Mouse (Mus musculus) kidney, adult 9 months (tissue): ENCODE measurements around the gene Tmco5.
A peak's percentile ranks its signal among the peaks of the same experiment; 100 is the strongest.

Experiments used
- DNase-seq: peaks from one replicate; pipeline ENCODE4 v3.0.0; 2022

The Tmco5 gene

GRCm38 (mm10) chr2:116878391-116878790, at the start of gene Tmco5:
Tmco5 (plus strand) TSS chr2:116878691.
- DNase-seq = no peak

DNA sequence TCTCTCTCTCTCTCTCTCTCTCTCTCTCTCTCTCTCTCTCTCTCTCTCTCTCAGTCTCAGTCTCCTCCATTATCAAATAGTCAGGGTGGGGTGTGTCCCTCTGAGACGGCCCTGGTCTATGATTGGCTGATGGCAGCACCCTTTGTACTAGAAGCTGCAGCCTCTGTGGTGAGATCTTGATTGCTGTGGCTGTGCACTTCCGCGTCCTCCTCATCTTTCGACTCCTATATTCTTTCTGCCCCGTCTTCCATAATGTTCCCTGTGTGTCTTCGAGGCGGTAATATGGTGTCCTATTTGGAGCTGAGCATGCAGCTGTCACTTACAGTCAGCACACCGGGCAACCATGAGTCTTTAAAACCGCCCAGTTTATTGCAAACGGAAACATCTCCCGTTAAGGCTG, 46.6 kb upstream of the Tmco5 start:
- DNase-seq = no peak

DNA sequence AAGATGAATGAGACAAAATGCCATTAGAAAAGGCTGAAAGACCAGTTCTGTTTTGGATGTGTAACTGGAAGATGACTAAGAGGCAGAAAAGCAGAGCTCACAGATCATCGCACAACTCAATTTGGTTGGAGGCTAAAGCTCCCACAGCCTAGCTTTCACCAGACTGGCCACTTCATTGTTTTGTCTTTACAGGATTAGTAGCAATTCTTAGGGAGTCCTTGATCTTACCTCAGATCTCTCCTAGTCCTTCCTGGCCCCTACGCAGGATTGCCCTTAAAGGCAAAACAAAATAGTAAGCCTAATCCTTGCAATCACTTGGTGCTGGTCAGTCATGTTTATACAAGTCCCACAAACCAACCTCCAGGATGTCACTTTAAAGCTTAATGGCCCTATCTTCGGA, 40.7 kb upstream of the Tmco5 start:
- DNase-seq = no peak

- peak; percentile 44 for DNase-seq
Measured at GRCm38 (mm10) chr2:116838538-116839197, 39.8 kb upstream of the Tmco5 start.

GRCm38 (mm10) chr2:116849980-116850636, 28.4 kb upstream of the Tmco5 start:
- DNase-seq = no peak

DNA sequence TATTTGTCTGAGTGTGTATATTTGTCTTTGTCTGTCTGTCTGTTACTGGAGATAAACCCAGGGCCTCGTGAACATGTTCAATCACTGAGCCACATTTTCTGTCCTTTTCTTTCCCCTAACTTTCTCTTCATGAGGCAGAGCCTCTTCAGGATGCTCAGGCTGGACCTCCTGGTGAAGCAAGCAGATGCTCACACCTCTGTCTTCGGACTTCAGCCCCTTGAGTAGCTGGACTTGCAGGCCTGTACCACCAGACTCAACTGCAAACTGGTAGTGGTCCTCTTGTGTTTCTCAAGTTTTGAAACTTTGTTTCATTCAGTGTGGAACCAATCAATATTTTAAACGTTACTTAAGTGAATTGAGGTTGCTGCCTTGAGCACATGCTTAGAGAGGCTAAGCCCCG, 27.1 kb upstream of the Tmco5 start:
- no peak for DNase-seq

DNA sequence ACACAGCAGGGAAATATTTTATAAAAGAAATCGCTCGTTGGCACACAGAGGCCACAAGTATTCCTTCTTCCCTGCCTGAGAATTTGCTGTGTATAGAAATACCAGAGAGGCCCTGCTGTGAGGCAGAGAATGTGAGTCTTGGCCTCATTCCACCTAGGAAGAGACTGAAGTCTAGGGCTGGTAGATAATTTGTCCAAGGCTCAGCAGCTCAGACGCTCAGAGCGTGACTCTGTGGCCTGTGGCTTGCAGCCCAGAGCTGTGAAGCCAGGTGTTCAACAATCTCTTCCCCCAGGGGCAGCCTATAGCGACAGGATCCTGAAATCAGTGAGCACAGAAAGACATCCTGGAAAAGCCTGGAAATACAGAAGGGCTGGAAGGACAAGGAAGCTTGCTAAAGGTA, 26.2 kb upstream of the Tmco5 start:
- peak; percentile 58 for DNase-seq

DNA sequence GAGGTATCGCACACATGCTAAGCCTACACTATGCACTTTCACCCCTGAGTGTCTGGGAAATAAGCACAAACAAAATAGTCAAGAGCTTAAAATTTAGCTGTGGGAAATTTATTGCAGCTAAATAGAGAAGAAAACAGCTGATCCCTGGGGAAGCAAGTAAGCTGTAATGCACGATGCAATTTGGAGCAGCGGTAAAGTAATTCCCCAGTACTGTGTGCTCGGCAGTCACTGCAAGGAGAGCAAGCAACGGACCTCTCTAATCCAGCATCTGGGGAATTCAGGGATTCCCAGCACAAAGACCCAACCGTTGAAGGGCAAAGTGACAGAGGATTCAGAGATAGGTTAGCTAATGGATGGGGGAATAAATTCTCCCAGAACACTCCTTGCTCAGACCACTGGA, 19.8 kb upstream of the Tmco5 start:
- no peak for DNase-seq

GRCm38 (mm10) chr2:116876955-116877615, 1.4 kb upstream of the Tmco5 start:
- no peak for DNase-seq

GRCm38 (mm10) chr2:116879730-116880129, 1.2 kb downstream of the Tmco5 start:
- DNase-seq = no peak

DNA sequence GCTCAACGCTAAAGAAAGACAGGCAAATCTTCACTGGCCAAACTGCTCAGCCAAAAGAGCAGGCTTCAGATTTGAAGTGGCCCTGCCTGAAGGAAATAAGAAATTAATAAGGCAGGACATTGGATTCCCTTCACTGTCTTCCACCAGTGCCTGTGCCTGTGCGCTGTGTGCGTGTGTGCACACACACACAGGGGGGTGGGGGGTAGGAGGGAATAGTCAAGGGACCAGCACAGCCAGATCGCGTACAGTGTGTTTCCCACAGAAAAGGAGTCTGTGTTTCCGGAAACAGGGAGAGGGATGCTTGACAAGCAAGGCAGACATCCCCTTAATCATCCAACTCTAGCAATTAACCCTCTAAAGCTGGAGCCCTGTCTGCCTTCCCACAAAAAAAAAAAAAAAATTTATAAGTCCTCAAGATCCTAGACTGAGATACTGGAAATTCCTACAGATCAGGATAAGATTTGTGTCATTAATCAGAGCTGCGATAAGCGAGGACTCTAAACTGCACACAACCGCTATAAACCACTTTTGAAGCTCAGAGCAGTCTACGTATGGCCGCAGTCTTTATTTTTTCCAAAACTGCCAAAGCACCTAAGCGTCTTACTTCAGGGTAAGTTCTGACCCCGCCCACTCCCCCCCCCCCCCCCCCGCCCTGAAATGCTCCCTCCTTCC, 15.0 kb downstream of the Tmco5 start:
- DNase-seq = no peak

- peak; percentile 60 for DNase-seq
Measured at GRCm38 (mm10) chr2:116893988-116894363, 15.5 kb downstream of the Tmco5 start.

GRCm38 (mm10) chr2:116899615-116900272, 21.3 kb downstream of the Tmco5 start:
- peak; percentile 90 for DNase-seq

- no peak for DNase-seq
Measured at GRCm38 (mm10) chr2:116900273-116900843, 21.9 kb downstream of the Tmco5 start.

DNA sequence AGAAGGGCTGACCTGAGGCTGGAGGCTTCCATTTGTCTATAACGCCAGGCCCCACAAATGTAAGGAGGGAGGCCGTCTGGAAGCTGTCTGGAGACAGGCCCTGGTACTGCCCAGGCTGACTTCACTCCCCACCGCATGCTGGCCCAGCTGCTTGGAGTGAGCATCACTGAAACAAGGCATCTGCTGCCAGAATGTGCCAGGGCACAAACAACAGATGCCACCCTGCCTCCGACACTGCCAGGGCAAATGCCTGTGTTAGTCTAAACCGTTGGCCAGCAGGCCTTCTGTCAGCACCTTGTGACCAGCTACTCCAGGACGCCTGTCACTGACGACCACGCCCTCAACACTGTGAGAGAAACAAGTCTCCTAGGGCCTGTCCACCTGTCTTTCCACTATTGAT, 29.8 kb downstream of the Tmco5 start:
- no peak for DNase-seq

- no peak for DNase-seq
Measured at GRCm38 (mm10) chr2:116912334-116913070, 34.0 kb downstream of the Tmco5 start.

DNA sequence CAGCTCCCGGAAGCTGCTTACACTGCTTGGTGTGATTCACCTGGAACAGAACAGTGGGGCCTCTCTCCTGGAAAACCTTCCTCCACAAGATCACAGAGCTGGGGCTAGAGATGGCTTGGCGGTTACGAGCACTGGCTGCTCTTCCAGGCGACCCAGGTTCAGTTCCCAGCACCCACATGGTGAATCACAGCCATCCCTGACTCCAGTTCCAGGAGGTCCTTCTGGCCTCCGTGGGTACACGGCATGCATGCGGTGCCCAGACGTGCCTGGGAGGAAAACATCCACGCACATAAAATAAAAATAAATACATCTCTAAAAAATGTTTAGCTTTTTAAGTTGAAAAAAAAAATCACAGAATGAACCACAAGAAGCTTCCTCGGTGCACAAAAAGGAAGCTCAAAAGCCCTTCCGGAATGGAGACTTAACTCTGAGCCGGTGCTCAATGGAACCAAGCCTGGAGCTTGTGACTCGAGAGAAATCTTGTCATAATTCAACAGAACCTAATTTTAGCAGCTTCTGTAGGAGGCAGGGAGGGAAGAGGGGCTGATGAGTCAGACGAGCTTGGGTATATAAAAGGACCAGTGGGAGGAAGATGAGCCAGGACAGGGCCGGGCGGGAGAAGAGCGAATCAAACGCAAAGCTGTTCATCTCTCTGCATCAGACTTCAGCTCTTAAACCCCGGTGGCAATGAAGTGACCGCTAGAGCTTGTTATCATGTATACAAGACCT, 35.4 kb downstream of the Tmco5 start:
- DNase-seq = no peak

DNA sequence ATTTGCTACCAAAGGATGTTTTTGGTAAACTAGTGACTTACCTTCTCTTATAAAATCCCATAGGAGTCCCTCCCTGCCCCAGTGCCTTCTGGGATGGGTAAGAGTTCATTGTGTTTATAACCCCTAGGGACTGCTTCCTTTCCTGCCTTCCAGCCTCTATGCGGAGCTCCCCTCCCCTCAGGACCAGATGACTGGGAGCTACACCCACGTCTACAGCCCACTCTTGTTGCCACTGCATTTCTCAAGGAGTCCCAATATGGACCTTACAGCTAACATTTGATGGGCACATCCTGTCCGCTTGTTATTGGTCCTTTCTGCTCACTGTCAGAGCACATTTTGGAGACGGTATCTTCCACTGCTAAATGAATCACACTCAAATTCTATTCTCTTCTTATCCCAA, 36.1 kb downstream of the Tmco5 start:
- no peak for DNase-seq

GRCm38 (mm10) chr2:116918598-116918997, 40.1 kb downstream of the Tmco5 start:
- no peak for DNase-seq

- no peak for DNase-seq
Measured at GRCm38 (mm10) chr2:116922580-116923500, 44.3 kb downstream of the Tmco5 start.
